7 mouse cellular contexts compared by ENCODE assay signal in genomic region chr15:81049401-81050053, GRCm38 (mm10).
DNase-seq lines count a peak whose midpoint lies in the region; ATAC-seq and TF ChIP-seq lines count a peak whose summit lies in the region.

No protein-coding gene starts in this region.

- H3K36me3 ChIP-seq in forebrain, embryonic 13.5 days (ENCODE audit: poor library complexity, severe bottlenecking) = peaks cover 2% of the 10 kb centered on the region

- DNase-seq in left cerebral cortex, postnatal 4 days = peak; percentile 24
- DNase-seq in left cerebral cortex, postnatal 25 days (ENCODE audit: low spot score in 2 of 2) = no peak
- DNase-seq in Patski (ENCODE audit: low read depth, low spot score) = no peak
- peak; percentile 49 for DNase-seq in embryo, embryonic 11 days
- peak; percentile 52 for DNase-seq in retina, postnatal 1 day
- DNase-seq in frontal cortex, postnatal 10 days (ENCODE audit: low spot score in 2 of 2) = no peak

- POLR2A ChIA-PET in Patski (lab: Charles Lee) = no interaction called here

- intact Hi-C loops in left cerebral cortex, postnatal 4 days (cut with DNase I) = no loop called here
- intact Hi-C loops in left cerebral cortex, postnatal 25 days (cut with DNase I) = no loop called here

- 81% methylated on average over 6 of the region's 6 CpGs for WGBS in forebrain, embryonic 13.5 days

- peak; percentile 79 for TF ChIP-seq CTCF in Patski (IDR thresholded peaks at IDR 0.05)

- CTCF ChIA-PET in Patski (lab: Charles Lee) = interaction anchor here (0.6 to 1.7 kb wide), 7 partner anchors 9 to 148 kb away, joined by 3 to 8 read pairs (median 4); no protein-coding TSS in a partner anchor

- H3K4me3 ChIP-seq in forebrain, embryonic 13.5 days = no peak overlapping the region

- no peaks in the 10 kb centered on the region for H3K9me3 ChIP-seq in forebrain, embryonic 13.5 days (replicated peaks)

- no peak overlapping the region for H3K27ac ChIP-seq in forebrain, embryonic 13.5 days

- H3K4me2 ChIP-seq in forebrain, embryonic 13.5 days = no peak overlapping the region

- no peak for ATAC-seq in Patski
- no peak for ATAC-seq in forebrain, embryonic 13.5 days

- in situ Hi-C loops in Patski (cut with MboI; ENCODE audit: low pct_unique_long_range_greater_than_20kb) = no loop called here

- H3K9ac ChIP-seq in forebrain, embryonic 13.5 days = no peak overlapping the region

- 0 out of 2 replicates have a peak, but pooled peaks cover 3% of the 10 kb centered on the region for H3K4me1 ChIP-seq in forebrain, embryonic 13.5 days

- H3K27me3 ChIP-seq in Patski = no peaks in the 10 kb centered on the region
- H3K27me3 ChIP-seq in forebrain, embryonic 13.5 days = no peaks in the 10 kb centered on the region

Comparison
In these comparisons a context has a peak if more than half of its experiments do, and no peak if none do; other contexts are left out.
1. DNase-seq: peak in left cerebral cortex, postnatal 4 days (single experiment), embryo, embryonic 11 days (single experiment) and retina, postnatal 1 day (single experiment); none in left cerebral cortex, postnatal 25 days (0 of 2), Patski (single experiment) and frontal cortex, postnatal 10 days (0 of 2).